Mouse (Mus musculus) gastrocnemius, adult 8-10 months (tissue): ENCODE results near the gene Abhd12b. TPM values are rescaled to one million over a fixed set of nuclear protein-coding genes. Genes with fewer than 3 reads are reported as not detected.
"Not testable (repeated sequence)": the region's sequence is repeated elsewhere in the genome, so short reads cannot be mapped to it uniquely, and the experiment has no call there.

Experiments
- DNase-seq, 2 experiments: peaks; one replicate each; pipeline ENCODE4 v3.0.0; 2022; ENCODE audit warnings: low spot score in 2 of 2
- total RNA-seq, 4 experiments: library from RNA; stranded (reverse); gene quantifications; 2 replicates each; pipeline ENCODE4 v1.2.4; 2022

The Abhd12b gene
- total RNA-seq, 4 experiments from 2014 or later = not detected

- DNase-seq = no peak
These were observed 16.3 kb upstream of the Abhd12b start for GRCm38 (mm10) chr12:70137626-70138025.

GRCm38 (mm10) chr12:70139871-70140270, 14.1 kb upstream of the Abhd12b start:
- DNase-seq = no peak

- DNase-seq = no peak
These were observed 13.4 kb upstream of the Abhd12b start for GRCm38 (mm10) chr12:70140542-70140941.

- DNase-seq = no peak
These were observed 12.9 kb upstream of the Abhd12b start for GRCm38 (mm10) chr12:70140993-70141576.

- DNase-seq = not testable (repeated sequence)
These were observed 9.8 kb upstream of the Abhd12b start for GRCm38 (mm10) chr12:70144106-70144587.

- no peak for DNase-seq
These were observed 9.1 kb upstream of the Abhd12b start for GRCm38 (mm10) chr12:70144637-70145448.

GRCm38 (mm10) chr12:70145586-70145985, 8.4 kb upstream of the Abhd12b start:
- no peak for DNase-seq

GRCm38 (mm10) chr12:70147986-70148630, 5.8 kb upstream of the Abhd12b start:
- DNase-seq = no peak

GRCm38 (mm10) chr12:70148631-70149265, 5.2 kb upstream of the Abhd12b start:
- no peak for DNase-seq

- no peak for DNase-seq
These were observed 2.3 kb downstream of the Abhd12b start for GRCm38 (mm10) chr12:70156222-70156621.

GRCm38 (mm10) chr12:70157292-70158066, 3.5 kb downstream of the Abhd12b start:
- DNase-seq = no peak

- no peak for DNase-seq
These were observed 7.1 kb downstream of the Abhd12b start for GRCm38 (mm10) chr12:70161057-70161456.

GRCm38 (mm10) chr12:70164741-70165140, 10.8 kb downstream of the Abhd12b start:
- no peak for DNase-seq

- no peak for DNase-seq
These were observed 14.0 kb downstream of the Abhd12b start for GRCm38 (mm10) chr12:70167950-70168349.

GRCm38 (mm10) chr12:70169969-70170368, 16.0 kb downstream of the Abhd12b start:
- no peak for DNase-seq

- not testable (repeated sequence) for DNase-seq
These were observed 29.6 kb downstream of the Abhd12b start for GRCm38 (mm10) chr12:70183507-70183906.

- no peak for DNase-seq
These were observed 30.3 kb downstream of the Abhd12b start for GRCm38 (mm10) chr12:70184173-70184783.

GRCm38 (mm10) chr12:70192267-70192727, 38.4 kb downstream of the Abhd12b start:
- DNase-seq = no peak

GRCm38 (mm10) chr12:70195426-70195825, 41.5 kb downstream of the Abhd12b start:
- DNase-seq = no peak

- DNase-seq = no peak
These were observed 42.4 kb downstream of the Abhd12b start for GRCm38 (mm10) chr12:70196341-70196740.
